Mouse (Mus musculus) lung, postnatal 10 days (tissue): Measurements from ENCODE around the gene Sorbs1.

Experiments used
- DNase-seq: peaks from one replicate; pipeline ENCODE4 v3.0.0; 2021

The Sorbs1 gene

DNA sequence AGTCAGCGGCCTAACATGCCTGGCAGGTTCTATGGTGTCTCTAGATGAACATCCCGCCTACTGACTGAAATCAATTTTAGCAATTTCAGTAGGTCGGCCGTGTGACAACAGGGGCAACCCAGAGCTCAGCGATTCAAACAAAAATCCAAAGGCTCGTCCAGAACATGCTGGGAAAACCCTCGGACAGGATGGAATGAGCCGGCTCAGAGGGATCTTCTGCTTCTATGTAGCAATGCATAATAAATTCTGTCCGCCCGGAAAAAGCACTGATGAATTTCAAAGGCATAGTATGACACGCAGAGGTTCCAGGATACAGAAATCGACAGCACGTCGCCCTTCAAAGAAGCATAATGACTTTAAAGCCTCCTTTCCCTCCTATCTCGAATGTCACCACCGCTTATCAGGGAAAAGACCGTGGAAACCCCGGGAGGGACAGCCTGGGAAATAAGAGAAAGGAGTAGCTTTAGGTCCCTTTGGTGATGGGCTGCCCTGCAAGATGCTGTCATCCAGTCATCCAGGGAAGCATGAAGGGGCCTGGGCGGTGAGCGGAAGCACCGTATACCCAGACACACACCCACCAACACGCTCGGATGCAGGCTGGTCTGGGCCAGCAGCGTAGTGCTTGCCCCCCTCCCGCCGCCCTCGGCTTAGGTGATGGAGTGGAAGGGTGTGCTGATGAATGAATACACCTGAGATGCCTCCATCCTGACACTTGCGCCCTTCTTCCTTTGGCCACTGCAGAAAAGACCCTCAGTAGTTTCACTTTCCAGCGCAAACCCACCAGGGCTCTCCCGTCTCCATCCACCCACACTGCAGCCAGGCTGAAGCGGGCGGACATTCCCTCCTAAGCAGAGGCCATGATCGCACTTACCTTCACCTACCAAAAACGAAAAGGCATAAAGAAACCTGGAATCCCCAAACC, 818 bp downstream of the Sorbs1 start:
- DNase-seq, result peak; percentile 53

DNA sequence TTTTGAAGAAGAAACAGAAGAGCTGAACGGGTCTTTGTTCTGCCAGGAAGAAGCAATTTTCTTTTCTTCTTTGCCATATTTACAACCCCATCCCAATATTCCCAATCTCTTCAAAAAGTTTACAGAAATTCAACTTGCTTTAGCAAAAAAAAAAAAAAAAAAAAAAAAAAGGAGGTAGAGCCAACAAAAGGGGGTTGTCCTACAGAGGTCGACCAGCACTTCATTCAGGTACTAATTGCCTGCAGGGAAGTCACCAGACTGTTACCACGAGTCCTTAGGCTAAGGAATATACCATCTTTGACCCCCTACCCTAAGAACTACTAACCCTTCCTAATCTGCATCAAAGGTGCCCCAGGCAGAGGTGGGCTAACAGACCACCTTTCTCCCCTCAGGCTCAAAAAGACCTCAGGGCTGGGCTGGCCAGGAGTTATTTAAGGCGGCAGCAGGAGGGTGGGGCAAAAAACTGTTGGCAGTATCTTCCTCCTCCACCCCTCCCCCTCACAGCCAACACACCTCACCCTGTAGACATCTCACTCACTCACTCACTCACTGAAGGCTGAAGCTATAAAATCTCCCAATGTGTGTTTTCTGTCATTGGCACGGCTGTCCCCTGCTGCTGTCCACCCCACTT, 1.8 kb downstream of the Sorbs1 start:
- DNase-seq, result no peak

DNA sequence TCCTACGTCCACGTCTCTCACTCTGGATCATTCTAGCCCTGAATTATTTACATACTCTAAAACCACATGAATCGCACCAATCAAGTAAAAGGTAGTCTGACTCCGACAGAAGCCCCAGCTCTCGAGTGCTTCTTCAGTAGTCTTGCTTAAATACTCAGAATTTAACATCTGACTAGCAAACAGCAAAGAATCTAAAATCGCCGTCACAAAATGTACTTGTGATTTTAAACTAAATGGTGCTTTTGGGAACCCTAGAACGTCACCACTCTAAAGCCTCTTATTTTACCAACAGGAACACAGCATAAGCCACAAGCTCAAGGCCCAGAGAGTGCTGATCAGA, 2.5 kb downstream of the Sorbs1 start:
- DNase-seq, result no peak

GRCm38 (mm10) chr19:40510387-40511099, 3.0 kb downstream of the Sorbs1 start:
- no peak for DNase-seq

DNA sequence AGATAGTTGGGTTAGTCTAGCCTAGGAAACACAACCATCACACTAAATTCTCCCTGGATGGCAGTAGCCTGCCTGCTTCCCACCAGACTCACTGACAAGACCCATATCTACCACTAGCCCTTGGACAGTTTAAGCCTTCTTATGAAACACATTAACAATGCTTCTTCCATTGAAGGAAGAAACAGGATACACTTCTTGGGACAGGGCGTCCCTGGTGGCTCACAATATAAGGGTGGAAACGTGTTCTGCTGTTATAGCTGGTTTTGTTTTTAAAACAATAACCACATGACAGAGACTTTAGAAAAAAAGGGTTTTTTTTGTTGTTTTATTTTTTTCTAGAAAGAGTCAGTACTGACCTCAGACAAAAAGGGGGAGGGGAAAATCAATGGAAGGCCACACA, 4.3 kb downstream of the Sorbs1 start:
- DNase-seq, result no peak

- DNase-seq, result no peak
Observed at GRCm38 (mm10) chr19:40508851-40509250, 4.7 kb downstream of the Sorbs1 start.

GRCm38 (mm10) chr19:40506965-40507364, 6.6 kb downstream of the Sorbs1 start:
- DNase-seq, result no peak

DNA sequence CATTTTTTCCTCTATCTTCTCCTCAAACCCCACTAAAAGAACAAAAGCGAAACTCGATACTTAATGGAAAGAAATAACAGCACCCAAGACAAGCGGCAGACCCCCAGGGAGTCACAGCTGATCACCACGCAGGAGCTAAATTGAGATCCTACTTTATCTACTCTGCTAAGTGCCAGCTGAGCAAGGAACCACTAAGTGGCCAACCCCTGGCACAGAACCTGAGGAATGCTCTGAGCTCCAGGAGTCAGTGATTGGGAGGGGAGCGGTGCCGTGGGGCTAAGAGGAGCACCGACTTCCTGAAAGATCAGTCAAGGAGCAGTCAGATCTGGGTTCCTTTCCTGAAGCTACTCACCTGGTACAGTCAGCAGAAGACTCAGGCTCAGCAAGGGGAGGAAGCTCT, 9.2 kb downstream of the Sorbs1 start:
- DNase-seq, result no peak

- no peak for DNase-seq
Observed at GRCm38 (mm10) chr19:40499940-40500737, 13.4 kb downstream of the Sorbs1 start.

DNA sequence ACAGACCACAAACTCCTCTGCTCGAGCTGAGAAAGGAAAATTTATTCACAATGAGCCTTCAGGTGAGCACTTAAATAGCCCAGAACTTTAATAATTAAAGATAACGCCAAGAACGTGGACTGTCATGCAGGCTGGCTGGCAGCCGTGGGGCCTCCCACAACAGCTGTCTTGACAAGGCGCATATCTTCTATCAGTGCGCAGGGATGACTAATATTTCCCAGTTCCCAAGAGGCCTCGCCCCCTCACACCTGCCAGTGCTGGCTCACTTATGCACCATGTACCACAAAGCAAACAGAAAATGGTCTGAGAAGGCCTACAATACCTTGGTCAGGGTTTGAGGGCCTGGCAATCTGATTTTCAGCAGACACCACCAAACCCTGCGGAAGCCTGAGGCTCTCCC, 14.4 kb downstream of the Sorbs1 start:
- no peak for DNase-seq

DNA sequence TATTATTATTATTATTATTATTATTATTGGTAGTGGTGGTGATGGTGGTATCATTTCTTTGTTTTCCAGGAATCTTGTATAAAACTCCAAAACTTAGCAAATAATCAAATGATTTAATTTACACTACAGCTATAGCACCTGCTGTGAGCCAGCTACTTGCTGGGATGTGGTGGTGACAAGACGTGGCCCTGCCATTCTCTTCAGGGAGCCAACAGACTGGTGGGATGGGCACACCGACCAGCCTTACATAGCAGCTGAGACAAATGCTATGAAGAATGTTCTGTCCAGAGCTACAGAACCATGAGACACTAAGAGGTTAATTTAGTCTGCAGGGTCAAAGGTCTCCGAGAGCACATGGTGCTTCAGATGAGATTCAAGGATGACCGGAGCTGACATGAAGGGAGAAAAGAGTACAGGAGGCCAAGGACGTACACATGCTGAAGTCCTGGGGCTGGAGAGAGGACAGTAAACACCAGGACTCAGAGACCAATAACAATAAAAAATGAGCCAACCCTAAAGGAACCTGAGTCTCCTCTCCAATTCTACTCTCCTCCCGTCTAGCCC, 15.3 kb downstream of the Sorbs1 start:
- no peak for DNase-seq

DNA sequence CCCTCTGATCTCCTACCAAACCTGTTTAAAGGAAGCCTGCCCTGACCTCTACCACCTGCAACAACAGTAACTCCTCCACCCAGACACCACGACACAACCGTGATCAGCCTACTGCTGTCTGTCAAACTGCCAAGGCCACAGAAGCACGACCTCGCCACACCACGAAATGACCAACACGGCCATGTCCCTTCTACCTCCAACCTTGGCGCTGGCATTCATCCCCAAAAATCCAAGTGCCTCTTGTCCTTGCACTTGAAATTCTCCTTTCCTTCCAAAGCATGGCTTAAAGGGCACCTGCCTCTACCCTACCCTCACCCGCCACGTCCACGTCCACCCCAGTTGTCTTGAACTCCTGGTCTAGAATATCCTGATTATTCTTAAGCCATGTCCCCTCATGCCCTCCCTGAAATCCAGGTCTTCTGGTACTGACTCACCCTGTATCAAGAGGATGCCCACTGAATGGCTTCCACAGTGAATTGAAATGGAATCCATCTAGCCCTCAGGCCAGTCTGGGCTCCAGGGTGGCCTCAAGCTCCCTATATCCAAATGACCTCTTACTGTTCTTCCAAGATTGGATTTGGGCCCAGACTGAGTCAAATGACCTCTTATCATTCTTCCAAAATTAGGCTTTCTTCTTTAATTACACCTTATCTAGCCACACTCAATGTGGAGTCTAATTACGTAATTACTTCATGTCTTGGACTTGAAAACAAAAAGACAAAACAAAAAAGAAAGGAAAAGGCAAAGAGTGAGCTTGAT, 16.9 kb downstream of the Sorbs1 start:
- peak; percentile 36 for DNase-seq

DNA sequence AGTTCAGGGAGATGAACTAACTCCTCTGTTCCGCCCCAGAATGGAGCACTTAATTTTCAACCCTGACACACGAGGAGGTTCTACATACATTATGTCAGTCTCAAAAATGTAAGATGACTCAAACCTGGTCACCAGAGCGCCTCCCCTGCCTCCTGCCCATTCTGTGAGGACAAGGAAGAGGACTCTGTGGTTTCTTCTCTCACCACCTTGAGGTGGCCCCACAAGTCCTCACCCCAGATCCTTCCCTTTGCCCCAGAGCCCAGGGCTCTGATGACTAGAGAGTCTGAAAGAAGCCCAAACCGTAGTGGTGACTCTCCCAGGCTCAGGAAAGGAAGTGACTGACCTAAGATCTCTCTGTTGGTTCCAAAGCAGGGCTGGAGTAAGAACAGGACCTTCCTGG, 17.5 kb downstream of the Sorbs1 start:
- no peak for DNase-seq

- peak; percentile 34 for DNase-seq
Observed at GRCm38 (mm10) chr19:40492902-40493301, 20.7 kb downstream of the Sorbs1 start.

- DNase-seq, result no peak
Observed at GRCm38 (mm10) chr19:40491442-40491841, 22.1 kb downstream of the Sorbs1 start.

DNA sequence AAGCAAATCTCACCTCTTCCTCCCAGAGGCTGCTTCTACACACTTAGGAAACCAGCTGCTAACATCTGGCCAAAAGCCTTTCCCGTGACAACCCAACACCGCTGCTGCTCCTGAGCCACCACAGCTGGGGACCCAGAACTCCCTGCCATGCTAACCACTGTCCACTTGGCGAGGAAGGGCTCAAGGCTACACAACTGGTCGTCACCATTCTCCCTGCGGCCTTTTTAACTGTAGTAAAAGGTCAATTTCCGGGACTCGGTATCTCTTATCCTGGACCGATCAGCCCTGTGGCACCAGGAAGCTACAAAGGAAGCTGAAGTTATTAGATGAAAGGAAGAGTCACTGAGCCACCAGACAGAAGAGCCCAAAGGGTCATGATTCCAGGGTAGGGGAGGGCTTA, 22.8 kb downstream of the Sorbs1 start:
- DNase-seq, result peak; percentile 60

DNA sequence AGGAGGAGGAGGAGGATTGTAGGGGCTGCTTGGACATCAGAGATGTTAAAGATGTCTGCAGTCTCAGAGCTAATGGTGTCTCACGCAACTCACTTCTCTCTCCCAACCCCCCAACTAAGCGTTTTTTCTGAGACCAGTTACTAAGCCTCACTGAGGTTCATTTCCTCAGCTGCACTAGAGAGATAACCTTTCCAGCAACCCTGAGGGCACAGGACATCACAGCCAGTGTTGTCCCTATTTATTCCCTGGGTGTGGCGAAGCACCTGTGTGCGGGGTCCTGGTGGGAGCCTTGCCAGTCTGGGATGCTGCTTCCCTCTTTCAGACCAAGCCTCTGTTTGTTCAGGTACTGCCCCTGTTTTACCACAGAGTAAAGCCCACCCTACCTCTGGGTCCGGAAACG, 23.9 kb downstream of the Sorbs1 start:
- DNase-seq, result no peak

DNA sequence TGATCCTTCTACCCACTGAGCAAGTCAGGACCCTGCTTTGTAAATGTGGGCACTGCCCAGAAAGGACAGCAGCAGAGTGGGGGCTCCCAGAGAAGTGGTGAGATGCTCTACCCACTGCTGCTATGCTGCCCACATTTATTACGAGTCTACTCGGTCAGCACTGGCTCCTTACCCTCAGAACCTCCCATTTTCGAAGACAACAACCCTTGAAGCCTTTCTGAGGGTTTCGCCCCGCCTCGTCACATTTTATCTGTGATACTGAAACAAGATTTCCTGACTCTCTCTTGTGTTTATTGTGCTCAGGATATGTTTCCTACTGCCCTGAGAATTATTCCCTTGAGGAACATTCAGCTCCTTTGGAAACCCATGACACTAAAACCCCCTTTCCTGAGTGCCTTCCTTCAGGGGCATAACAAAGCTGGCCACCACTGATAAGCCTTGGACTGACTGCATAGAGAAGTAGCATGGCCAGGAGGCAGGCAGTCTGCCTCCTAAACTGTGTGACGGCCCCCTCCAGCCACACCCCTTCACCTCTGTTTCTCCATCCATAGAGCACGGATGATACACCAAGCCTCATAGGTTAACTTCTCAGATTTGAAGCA, 24.6 kb downstream of the Sorbs1 start:
- DNase-seq, result peak; percentile 57

GRCm38 (mm10) chr19:40487561-40487960, 26.0 kb downstream of the Sorbs1 start:
- DNase-seq, result peak; percentile 76

GRCm38 (mm10) chr19:40481115-40481514, 32.5 kb downstream of the Sorbs1 start:
- no peak for DNase-seq

- DNase-seq, result peak; percentile 57
Observed at GRCm38 (mm10) chr19:40478161-40478575, 35.4 kb downstream of the Sorbs1 start.
